Mouse (Mus musculus): ENCODE data around the gene Tbc1d9b.

GRCm38 (mm10) chr11:50201590-50201989 is 70.4 kb downstream of the Tbc1d9b start:
- TF ChIP-seq EP300 (IDR thresholded peaks at IDR 0.05; ENCODE audit: insufficient read depth, low read depth, low read length), result no peak
- no peak for TF ChIP-seq CTCF (IDR thresholded peaks at IDR 0.05)
- no peak for TF ChIP-seq POLR2A (IDR thresholded peaks at IDR 0.05; ENCODE audit: insufficient read depth, low read depth, low read length)

All from heart, adult 2 months (tissue).